Mouse (Mus musculus) lung, embryonic 15.5 days (tissue): ENCODE measurements around the gene Bloc1s2. TPM values are rescaled to one million over a fixed set of nuclear protein-coding genes. Genes with fewer than 3 reads are reported as not detected.

Source experiments
- ATAC-seq: fragments of 200-750 bp; cut with Nextera tagmentation; 2 replicates; pipeline ENCODE4 v1.8.0; 2017; ENCODE audit warnings: moderate number of reproducible peaks, borderline replicate concordance; ENCODE audit not compliant: low FRiP score, low TSS enrichment; ENCODE audit errors: extremely low read depth
- H3K27ac ChIP-seq: fragments of 300-500 bp; sonication (generic); 2 replicates; pipeline ENCODE4 v1.5.1; 2015; ENCODE audit warnings: moderate library complexity, mild to moderate bottlenecking, inconsistent platforms
- H3K27me3 ChIP-seq: fragments of 300-500 bp; sonication (generic); 2 replicates; pipeline ENCODE4 v1.6.1; 2015; ENCODE audit warnings: inconsistent platforms
- H3K36me3 ChIP-seq: fragments of 300-500 bp; sonication (generic); 2 replicates; pipeline ENCODE4 v1.6.1; 2015; ENCODE audit warnings: inconsistent platforms
- H3K4me1 ChIP-seq: fragments of 300-500 bp; sonication (generic); 2 replicates; pipeline ENCODE4 v1.6.1; 2015; ENCODE audit warnings: inconsistent platforms
- H3K4me2 ChIP-seq: fragments of 300-500 bp; sonication (generic); 2 replicates; pipeline ENCODE4 v1.6.1; 2015; ENCODE audit warnings: inconsistent platforms, mild to moderate bottlenecking, moderate library complexity
- H3K4me3 ChIP-seq: fragments of 300-500 bp; sonication (generic); 2 replicates; pipeline ENCODE4 v1.5.1; 2015; ENCODE audit warnings: mild to moderate bottlenecking, inconsistent platforms
- H3K9ac ChIP-seq: fragments of 300-500 bp; sonication (generic); 2 replicates; pipeline ENCODE4 v1.6.1; 2015; ENCODE audit warnings: inconsistent platforms
- H3K9me3 ChIP-seq: fragments of 300-500 bp; sonication (generic); 2 replicates; pipeline ENCODE4 v1.6.1; 2016; ENCODE audit warnings: inconsistent platforms
- WGBS: fragments of 180-500 bp; shearing (Covaris S2); methylation state at CpG from one replicate; pipeline ENCODE4 v1.1.7; 2015; 5-methylcytosine and 5-hydroxymethylcytosine counted together
- polyA plus RNA-seq: library from polyadenylated mRNA; unstranded; fragments of >200 nt; fragmentation: Nextera tagmentation; extraction: Ambion mirVana; gene quantifications from 2 replicates; pipeline ENCODE4 v1.2.1, GENCODE M21; 2015

The Bloc1s2 gene
- polyA plus RNA-seq, 1 experiment from 2014 or later = 79.1 TPM

DNA sequence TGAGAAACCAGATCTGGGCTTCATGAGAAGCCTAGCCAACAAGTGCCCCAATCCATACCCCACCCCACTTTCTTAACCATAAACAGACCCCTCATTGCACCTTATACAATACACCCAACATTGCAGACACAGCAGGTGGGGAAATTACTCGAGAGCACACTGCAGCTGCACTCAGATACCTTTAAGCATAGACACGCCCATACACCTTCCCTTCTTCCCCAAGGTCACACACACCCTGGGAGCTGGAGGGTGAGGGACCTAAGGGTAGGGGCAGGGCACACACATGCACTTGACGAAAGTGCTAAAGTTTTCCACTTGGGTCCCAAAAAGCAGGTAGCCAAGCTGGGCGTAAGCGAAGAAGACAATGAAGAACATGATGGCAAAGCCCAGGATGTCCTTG lies 7.5 kb upstream of the Bloc1s2 start:
- H3K27ac ChIP-seq = no peak overlapping the region
- WGBS = 73% methylated on average over 5 of the region's 5 CpGs
- H3K36me3 ChIP-seq = no peaks in the 10 kb centered on the region
- no peak overlapping the region for H3K4me3 ChIP-seq
- no peak overlapping the region for H3K4me2 ChIP-seq
- no peaks in the 10 kb centered on the region; the same call in 1 of the 2 replicates for H3K27me3 ChIP-seq
- no peak overlapping the region for H3K9ac ChIP-seq
- no peak for ATAC-seq
- H3K9me3 ChIP-seq = no peaks in the 10 kb centered on the region
- no peaks in the 10 kb centered on the region for H3K4me1 ChIP-seq

DNA sequence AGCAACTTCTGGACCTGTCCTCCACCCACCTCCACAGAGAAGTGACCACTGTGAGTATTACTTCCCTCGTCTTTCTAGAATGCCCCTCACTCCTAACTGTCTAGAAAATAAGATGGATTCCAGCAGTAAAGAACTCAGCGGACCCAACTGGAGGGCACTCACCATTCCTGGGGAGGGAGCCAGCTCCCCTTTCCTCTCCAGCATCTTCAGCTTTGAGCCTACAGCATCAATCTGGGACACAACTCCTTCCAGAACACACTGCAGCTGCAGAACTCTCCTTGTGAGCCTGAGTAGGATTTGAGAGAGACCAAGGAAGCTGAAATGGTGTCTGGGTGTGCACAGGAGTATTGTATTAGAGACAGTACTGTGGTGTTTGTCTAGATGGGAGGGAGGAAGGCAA lies 2.7 kb upstream of the Bloc1s2 start:
- H3K27me3 ChIP-seq = no peaks in the 10 kb centered on the region; the same call in 1 of the 2 replicates
- ATAC-seq = no peak
- 61% methylated on average over 2 of the region's 2 CpGs for WGBS
- no peak overlapping the region for H3K4me3 ChIP-seq
- peaks cover 14% of the 10 kb centered on the region for H3K4me1 ChIP-seq
- H3K36me3 ChIP-seq = no peaks in the 10 kb centered on the region
- H3K27ac ChIP-seq = no peak overlapping the region
- no peak overlapping the region for H3K9ac ChIP-seq
- H3K9me3 ChIP-seq = no peaks in the 10 kb centered on the region
- H3K4me2 ChIP-seq = no peak overlapping the region

DNA sequence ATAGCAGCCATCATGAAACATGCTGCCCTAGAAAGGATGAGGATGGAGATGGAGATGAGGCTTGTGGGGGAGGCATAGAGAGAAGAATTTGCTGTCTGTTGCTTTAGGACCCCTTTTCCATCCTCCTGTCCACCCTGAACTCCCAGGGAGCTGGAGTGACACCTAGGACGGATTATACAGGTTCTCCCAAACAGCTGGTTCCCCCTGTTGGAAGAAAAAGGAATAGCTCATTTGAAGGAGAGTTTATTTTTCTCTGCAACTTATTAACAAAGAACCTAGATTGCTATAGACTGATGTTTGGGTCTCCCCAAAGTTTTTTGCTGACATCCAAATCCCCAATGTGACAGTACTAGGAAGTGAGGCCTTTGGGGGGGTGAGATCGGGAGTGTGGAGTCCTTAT lies 2.1 kb upstream of the Bloc1s2 start:
- no peaks in the 10 kb centered on the region for H3K9me3 ChIP-seq
- H3K4me3 ChIP-seq = no peak overlapping the region
- no peak for ATAC-seq
- H3K4me2 ChIP-seq = no peak overlapping the region
- peaks cover 14% of the 10 kb centered on the region for H3K4me1 ChIP-seq
- no peak overlapping the region for H3K27ac ChIP-seq
- no peak overlapping the region for H3K9ac ChIP-seq
- no peaks in the 10 kb centered on the region; the same call in 1 of the 2 replicates for H3K27me3 ChIP-seq
- WGBS = 23% methylated on average over 2 of the region's 2 CpGs
- H3K36me3 ChIP-seq = peaks cover 4% of the 10 kb centered on the region; the same call in 1 of the 2 replicates

DNA sequence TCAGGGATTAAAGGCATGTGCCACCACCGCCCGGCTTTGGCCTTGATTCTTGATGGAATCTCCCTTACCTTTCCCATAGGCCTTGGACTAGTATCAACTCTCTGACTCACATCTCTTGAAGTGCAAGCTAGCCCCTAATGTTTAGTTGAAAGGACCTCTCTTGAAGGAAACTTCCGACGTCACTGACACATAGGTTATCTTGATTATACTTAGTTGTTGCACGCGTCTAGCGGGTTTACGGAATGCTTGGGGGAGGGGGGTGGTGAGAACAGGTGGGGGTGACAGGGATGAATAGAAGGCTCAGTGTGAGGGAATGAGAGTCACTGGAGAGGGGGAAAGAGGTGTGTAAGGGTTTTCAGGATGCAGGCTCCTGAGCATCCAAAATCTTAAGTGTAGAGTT lies 705 bp upstream of the Bloc1s2 start:
- peaks cover 18% of the 10 kb centered on the region for H3K36me3 ChIP-seq
- no peak overlapping the region for H3K4me2 ChIP-seq
- no peak for ATAC-seq
- no peaks in the 10 kb centered on the region for H3K9me3 ChIP-seq
- peaks cover 14% of the 10 kb centered on the region for H3K4me1 ChIP-seq
- WGBS = 83% methylated on average over 8 of the region's 8 CpGs
- H3K9ac ChIP-seq = no peak overlapping the region
- H3K27ac ChIP-seq = no peak overlapping the region
- H3K27me3 ChIP-seq = no peaks in the 10 kb centered on the region; the same call in 1 of the 2 replicates
- no peak overlapping the region for H3K4me3 ChIP-seq

DNA sequence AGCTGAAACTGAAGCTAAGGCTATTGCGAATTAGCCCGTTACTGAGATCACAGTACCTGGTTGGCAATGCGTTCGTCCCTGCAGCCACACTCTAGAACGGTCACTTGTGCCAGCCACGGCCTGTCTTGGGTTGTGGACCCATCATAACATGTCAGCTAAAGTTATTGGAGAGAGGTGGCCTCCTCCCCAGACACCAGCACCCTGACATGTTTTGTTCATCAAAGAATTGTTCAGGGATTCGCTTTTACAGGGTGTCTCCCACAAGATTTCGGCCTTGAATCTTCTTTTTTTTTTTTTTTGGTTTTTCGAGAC lies 278 bp upstream of the Bloc1s2 start:
- Histone ChIP-seq H3K36me3 (peaks cover 22% of the 10 kb centered on the region), H3K27me3 (no peaks in the 10 kb centered on the region), H3K4me2 (peak overlapping the region; percentile 81), H3K27ac (no peak overlapping the region), H3K4me1 (peaks cover 14% of the 10 kb centered on the region), H3K9me3 (no peaks in the 10 kb centered on the region), H3K9ac (peak overlapping the region; percentile 60; the same call in 1 of the 2 replicates), H3K4me3 (peak overlapping the region; percentile 62)
- ATAC-seq = 0 out of 2 replicates have a peak, but pooled peaks have one; percentile 19
- 55% methylated on average over 9 of the region's 9 CpGs for WGBS

DNA sequence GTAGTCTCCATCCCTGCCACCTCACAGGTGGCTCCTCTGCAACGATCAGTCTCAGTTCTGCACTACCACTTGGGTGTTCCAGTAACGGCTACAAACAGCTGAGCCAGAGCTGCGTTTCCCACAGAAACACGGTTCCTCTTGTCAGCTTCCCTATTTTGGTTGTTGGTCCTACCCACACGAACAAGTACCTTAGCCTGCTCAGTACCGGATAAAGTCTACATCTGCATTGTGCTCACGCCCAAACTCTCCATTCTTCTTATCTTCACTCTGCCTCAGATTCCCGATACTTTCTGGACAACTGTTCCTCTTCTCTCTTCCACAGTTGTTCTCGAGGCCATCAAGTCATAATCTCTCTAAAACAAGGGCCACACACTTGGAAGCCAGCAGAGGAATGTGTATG lies 1.9 kb downstream of the Bloc1s2 start:
- H3K36me3 ChIP-seq = peaks cover 39% of the 10 kb centered on the region
- no peaks in the 10 kb centered on the region for H3K27me3 ChIP-seq
- H3K4me3 ChIP-seq = no peak overlapping the region
- no peak overlapping the region for H3K27ac ChIP-seq
- H3K9me3 ChIP-seq = no peaks in the 10 kb centered on the region
- H3K4me1 ChIP-seq = peaks cover 14% of the 10 kb centered on the region
- no peak for ATAC-seq
- no peak overlapping the region for H3K9ac ChIP-seq
- WGBS = 77% methylated on average over 9 of the region's 9 CpGs
- no peak overlapping the region for H3K4me2 ChIP-seq

DNA sequence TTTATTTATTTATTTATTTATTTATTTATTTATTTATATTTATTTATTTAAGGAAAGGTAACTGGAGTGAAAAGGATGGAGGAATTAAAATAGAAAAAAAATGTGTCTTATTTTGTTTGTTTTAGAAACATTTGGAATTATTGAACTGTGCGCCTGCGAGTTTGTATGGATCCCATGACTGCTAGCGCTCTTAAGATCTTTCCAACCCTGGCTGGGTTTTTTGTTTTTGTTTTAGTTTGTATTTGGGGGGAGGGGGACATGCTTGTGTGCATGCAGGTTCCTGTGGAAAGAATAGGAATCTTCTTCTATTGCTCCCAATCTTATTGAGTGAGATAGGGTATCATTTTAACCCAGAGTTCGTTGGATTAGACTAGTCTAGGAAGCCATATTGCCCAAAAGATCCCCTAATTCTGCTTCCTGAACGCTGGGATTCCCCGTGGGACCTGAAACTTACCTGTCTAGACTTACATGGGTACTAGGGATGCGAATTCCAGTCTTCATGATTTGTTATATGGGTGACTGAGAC lies 10.2 kb downstream of the Bloc1s2 start:
- peaks cover 12% of the 10 kb centered on the region for H3K4me1 ChIP-seq
- H3K9ac ChIP-seq = no peak overlapping the region
- H3K27ac ChIP-seq = no peak overlapping the region
- peaks cover 33% of the 10 kb centered on the region for H3K36me3 ChIP-seq
- 30% methylated on average over 7 of the region's 7 CpGs for WGBS
- no peak; the same call in 1 of the 2 replicates for ATAC-seq
- no peaks in the 10 kb centered on the region for H3K9me3 ChIP-seq
- peak overlapping the region; percentile 79 for H3K4me3 ChIP-seq
- H3K4me2 ChIP-seq = peak overlapping the region; percentile 56
- no peaks in the 10 kb centered on the region for H3K27me3 ChIP-seq

DNA sequence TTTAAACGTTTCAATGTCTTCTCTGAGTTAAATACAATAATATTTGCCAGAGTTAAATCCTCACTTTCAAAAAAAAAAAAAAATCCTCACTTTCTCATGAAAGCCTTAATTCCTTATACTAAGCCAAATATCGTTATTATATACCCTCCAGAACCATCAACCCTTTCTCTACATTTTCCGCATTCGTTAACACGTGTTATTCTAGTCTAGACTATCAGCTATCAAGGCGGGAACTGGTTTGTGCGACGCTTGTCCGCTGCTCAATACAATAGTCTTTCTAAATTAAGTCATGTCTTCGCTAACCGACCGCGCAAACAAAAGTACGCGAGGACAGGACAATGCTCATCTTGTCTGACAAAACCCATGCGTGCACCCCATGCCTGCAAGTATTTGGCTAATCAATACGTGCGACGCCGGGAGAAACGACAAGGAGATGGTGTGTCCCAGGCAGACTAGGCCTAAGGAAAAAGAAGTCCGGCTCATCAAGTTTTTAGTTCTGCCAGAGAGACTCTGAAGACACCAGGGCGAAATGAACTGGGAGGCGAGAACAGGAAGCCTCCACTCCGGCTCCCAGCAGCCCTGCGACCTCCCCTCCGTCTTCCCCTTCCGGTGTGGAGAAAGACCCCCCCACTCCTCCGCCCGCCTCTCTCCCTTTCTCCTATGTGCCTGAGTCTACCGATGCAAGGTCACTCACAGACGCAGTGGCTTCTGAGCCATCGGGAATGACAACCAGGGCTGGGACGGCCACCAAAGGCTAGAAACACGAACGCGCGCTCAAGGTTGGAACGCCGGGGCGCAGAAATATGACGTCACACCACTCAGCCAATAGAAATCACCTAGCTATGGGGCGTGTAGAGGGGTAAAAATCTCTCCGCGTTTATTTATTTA lies 10.9 kb downstream of the Bloc1s2 start, which contains the start of gene Cwf19l1:
Gene Cwf19l1 (minus strand): TSS at position 805 of the 888 bp plus-strand sequence.
- no peaks in the 10 kb centered on the region for H3K9me3 ChIP-seq
- peak; percentile 91 for ATAC-seq
- WGBS = under 1% methylated on average over 45 of the region's 45 CpGs
- H3K4me3 ChIP-seq = peak within 1 kb of the TSS; percentile 79
- peak within 1 kb of the TSS; percentile 73 for H3K4me2 ChIP-seq
- peak within 1 kb of the TSS; percentile 97 for H3K27ac ChIP-seq
- peaks cover 36% of the 10 kb centered on the region for H3K36me3 ChIP-seq
- H3K4me1 ChIP-seq = peaks cover 12% of the 10 kb centered on the region
- H3K27me3 ChIP-seq = no peaks in the 10 kb centered on the region
- peak within 1 kb of the TSS; percentile 75 for H3K9ac ChIP-seq

DNA sequence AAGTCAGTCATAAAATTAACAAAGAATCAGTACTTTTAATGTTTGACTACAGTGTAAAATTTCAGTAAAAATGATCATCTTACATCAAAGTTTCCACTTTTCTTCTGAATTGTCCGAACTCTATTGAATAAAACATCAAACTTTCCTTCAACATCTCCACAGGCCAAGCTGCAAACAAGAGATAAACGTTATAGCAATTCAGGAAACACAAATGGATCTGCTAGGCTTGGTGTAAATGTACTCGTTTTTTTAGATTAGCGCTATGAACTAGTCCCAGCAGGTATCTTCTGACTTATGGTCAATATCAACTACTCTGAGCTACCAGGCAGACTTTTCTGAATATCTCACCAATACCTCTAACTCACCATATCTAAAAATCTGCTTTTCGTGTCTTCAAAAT lies 13.3 kb downstream of the Bloc1s2 start:
- no peaks in the 10 kb centered on the region for H3K9me3 ChIP-seq
- no peak overlapping the region for H3K9ac ChIP-seq
- ATAC-seq = no peak
- H3K27me3 ChIP-seq = no peaks in the 10 kb centered on the region
- H3K27ac ChIP-seq = no peak overlapping the region
- no peak overlapping the region for H3K4me3 ChIP-seq
- WGBS = 87% methylated on average over 5 of the region's 5 CpGs
- H3K4me1 ChIP-seq = peaks cover 12% of the 10 kb centered on the region
- H3K4me2 ChIP-seq = no peak overlapping the region
- peaks cover 39% of the 10 kb centered on the region for H3K36me3 ChIP-seq

DNA sequence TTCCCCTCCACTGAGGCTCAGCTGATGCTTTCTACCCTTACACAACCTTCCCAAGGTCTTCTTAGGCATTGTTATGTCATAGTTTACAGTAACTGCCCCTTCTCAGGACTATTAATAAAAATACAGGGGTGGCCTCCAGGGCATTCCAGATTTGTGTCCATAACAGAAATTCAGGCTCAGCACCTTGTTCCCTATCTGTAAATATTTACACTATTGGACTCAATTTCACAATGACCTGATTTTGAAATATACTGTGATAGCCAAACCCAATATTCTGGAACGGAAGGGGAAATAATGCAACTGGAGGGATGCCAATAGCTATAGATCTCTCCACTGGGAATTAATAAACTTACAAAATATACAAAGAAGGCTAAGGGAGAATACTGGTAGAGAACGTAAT lies 17.7 kb downstream of the Bloc1s2 start:
- Histone ChIP-seq H3K4me3 (no peak overlapping the region), H3K4me2 (no peak overlapping the region), H3K36me3 (peaks cover 73% of the 10 kb centered on the region), H3K4me1 (no peaks in the 10 kb centered on the region), H3K9me3 (no peaks in the 10 kb centered on the region), H3K27me3 (no peaks in the 10 kb centered on the region), H3K9ac (no peak overlapping the region), H3K27ac (no peak overlapping the region)
- ATAC-seq = no peak
- WGBS = 58% methylated on average over 2 of the region's 2 CpGs

DNA sequence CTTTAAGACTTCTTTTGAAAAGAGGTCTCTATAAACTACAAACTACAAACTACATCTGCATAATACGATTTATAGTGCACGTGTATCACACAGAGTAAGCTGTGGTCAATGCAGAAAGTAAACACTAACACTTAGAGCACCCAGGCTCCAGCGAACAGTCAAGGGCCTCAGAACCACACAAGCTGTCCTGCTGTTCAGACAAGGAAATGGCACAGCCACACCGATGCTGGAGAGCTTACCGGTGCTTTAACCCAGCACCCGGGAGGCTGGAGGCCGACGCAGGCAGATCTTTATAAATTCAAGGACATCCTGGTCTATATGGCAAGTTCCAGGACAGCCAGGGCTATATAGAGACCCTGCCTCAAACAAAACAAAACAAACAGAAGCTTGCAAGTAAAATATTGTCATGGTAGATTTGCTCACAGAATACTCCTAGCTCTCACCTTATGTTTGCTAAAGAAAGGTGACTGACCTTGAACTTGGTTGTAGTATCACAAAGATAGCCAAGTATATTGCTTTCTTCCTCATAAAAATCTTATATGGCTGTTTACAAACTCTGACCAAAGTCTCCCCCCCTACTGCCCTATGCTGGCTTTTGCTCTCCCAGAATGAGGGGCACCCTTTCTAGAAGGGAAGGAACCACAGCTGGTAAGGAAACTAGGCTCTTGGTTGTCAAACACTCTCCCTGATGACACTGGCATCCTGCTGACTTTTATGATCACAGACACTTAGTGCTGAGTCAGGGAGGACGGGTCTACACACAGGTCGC lies 18.3 kb downstream of the Bloc1s2 start:
- no peaks in the 10 kb centered on the region for H3K9me3 ChIP-seq
- 89% methylated on average over 10 of the region's 10 CpGs for WGBS
- no peaks in the 10 kb centered on the region for H3K27me3 ChIP-seq
- no peak for ATAC-seq
- H3K36me3 ChIP-seq = peaks cover 77% of the 10 kb centered on the region
- no peak overlapping the region for H3K4me2 ChIP-seq
- no peak overlapping the region for H3K4me3 ChIP-seq
- H3K9ac ChIP-seq = no peak overlapping the region
- no peak overlapping the region for H3K27ac ChIP-seq
- no peaks in the 10 kb centered on the region for H3K4me1 ChIP-seq

DNA sequence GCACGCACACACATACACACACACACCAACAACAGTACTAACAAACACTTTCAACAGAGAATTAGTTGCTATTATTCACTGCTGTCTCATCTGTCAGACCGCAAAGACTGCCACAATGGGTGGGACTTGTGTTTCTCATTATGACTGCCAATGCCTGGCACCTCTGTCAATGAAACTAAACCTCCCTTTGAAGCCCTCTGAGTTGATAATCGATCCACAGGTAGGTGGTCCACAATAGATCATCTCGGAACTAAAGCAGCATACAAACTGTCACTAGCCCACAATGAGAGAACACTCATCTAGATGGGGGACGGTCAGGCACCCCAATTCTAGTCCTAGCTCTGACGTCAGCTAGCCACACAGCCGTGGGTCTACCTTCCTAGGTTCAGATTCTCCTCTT lies 25.1 kb downstream of the Bloc1s2 start:
- 90% methylated on average over 7 of the region's 7 CpGs for WGBS
- Histone ChIP-seq H3K4me2 (no peak overlapping the region), H3K9ac (no peak overlapping the region), H3K36me3 (peaks cover 81% of the 10 kb centered on the region), H3K27ac (no peak overlapping the region), H3K27me3 (no peaks in the 10 kb centered on the region), H3K9me3 (no peaks in the 10 kb centered on the region), H3K4me3 (no peak overlapping the region), H3K4me1 (no peaks in the 10 kb centered on the region)
- no peak for ATAC-seq
